Mouse (Mus musculus) forebrain, embryonic 12.5 days (tissue): ENCODE measurements around the gene 4921501E09Rik. TPM values are rescaled to one million over a fixed set of nuclear protein-coding genes. Genes with fewer than 3 reads are reported as not detected.
"Not testable (repeated sequence)": the region's sequence is repeated elsewhere in the genome, so short reads cannot be mapped to it uniquely, and the experiment has no call there.

Experiments
- ATAC-seq: fragments of 200-750 bp; cut with Nextera tagmentation; 2 replicates; pipeline ENCODE4 v1.8.0; 2017; ENCODE audit warnings: moderate TSS enrichment; ENCODE audit not compliant: low FRiP score
- H3K27ac ChIP-seq: fragments of 300-500 bp; sonication (generic); 2 replicates; pipeline ENCODE4 v1.5.1; 2016; ENCODE audit warnings: mild to moderate bottlenecking
- H3K27me3 ChIP-seq: fragments of 300-500 bp; sonication (generic); 2 replicates; pipeline ENCODE4 v1.6.1; 2016; ENCODE audit warnings: mild to moderate bottlenecking
- H3K36me3 ChIP-seq: fragments of 300-500 bp; sonication (generic); replicated peaks from 2 replicates; pipeline ENCODE4 v1.6.1; 2016; ENCODE audit warnings: mild to moderate bottlenecking
- H3K4me1 ChIP-seq: fragments of 300-500 bp; sonication (generic); 2 replicates; pipeline ENCODE4 v1.6.1; 2016
- H3K4me2 ChIP-seq: fragments of 300-500 bp; sonication (generic); 2 replicates; pipeline ENCODE4 v1.6.1; 2016; ENCODE audit warnings: mild to moderate bottlenecking, moderate library complexity
- H3K4me3 ChIP-seq: fragments of 300-500 bp; sonication (generic); replicated peaks from 2 replicates; pipeline ENCODE4 v1.5.1; 2016; ENCODE audit warnings: mild to moderate bottlenecking
- H3K9ac ChIP-seq: fragments of 300-500 bp; sonication (generic); 2 replicates; pipeline ENCODE4 v1.6.1; 2016; ENCODE audit warnings: mild to moderate bottlenecking
- H3K9me3 ChIP-seq: fragments of 300-500 bp; sonication (generic); 2 replicates; pipeline ENCODE4 v1.6.1; 2016
- WGBS: fragments of 180-500 bp; shearing (Covaris S2); methylation state at CpG from one replicate; pipeline ENCODE4 v1.1.7; 2016; 5-methylcytosine and 5-hydroxymethylcytosine counted together
- polyA plus RNA-seq: library from polyadenylated mRNA; unstranded; fragments of >200 nt; fragmentation: Nextera tagmentation; extraction: Ambion mirVana; gene quantifications from 2 replicates; pipeline ENCODE4 v1.2.1, GENCODE M21; 2016

4921501E09Rik gene
- polyA plus RNA-seq: not detected in 2 replicates

GRCm38 (mm10) chr17:33067958-33068357, at the start of gene 4921501E09Rik:
TSS of gene 4921501E09Rik (minus strand) at chr17:33068058.
- 0 out of 2 replicates have a peak, but pooled peaks cover 5% of the 10 kb centered on the region for H3K9me3 ChIP-seq
- H3K4me1 ChIP-seq: no peaks in the 10 kb centered on the region
- H3K27ac ChIP-seq: no peak within 1 kb of the TSS
- WGBS: 45% methylated on average over 1 of the region's 1 CpGs
- no peak for ATAC-seq
- no peak within 1 kb of the TSS for H3K9ac ChIP-seq
- no peak within 1 kb of the TSS for H3K4me3 ChIP-seq
- H3K36me3 ChIP-seq: no peaks in the 10 kb centered on the region
- no peak within 1 kb of the TSS for H3K4me2 ChIP-seq
- H3K27me3 ChIP-seq: peaks cover 4% of the 10 kb centered on the region; the same call in 1 of the 2 replicates

GRCm38 (mm10) chr17:33097396-33097795, 29.5 kb upstream of the 4921501E09Rik start:
- Histone ChIP-seq H3K36me3 (no peaks in the 10 kb centered on the region), H3K9me3 (no peaks in the 10 kb centered on the region), H3K4me1 (peaks cover 14% of the 10 kb centered on the region), H3K27ac (no peak overlapping the region), H3K4me3 (no peak overlapping the region), H3K27me3 (no peaks in the 10 kb centered on the region), H3K4me2 (no peak overlapping the region), H3K9ac (no peak overlapping the region)
- 85% methylated on average over 2 of the region's 2 CpGs for WGBS
- no peak for ATAC-seq

- Histone ChIP-seq H3K36me3 (no peaks in the 10 kb centered on the region), H3K4me3 (peak overlapping the region; percentile 84), H3K4me1 (peaks cover 16% of the 10 kb centered on the region), H3K9me3 (no peaks in the 10 kb centered on the region), H3K27ac (peak overlapping the region; percentile 87), H3K27me3 (no peaks in the 10 kb centered on the region), H3K4me2 (peak overlapping the region; percentile 71), H3K9ac (peak overlapping the region; percentile 76)
- ATAC-seq: peak; percentile 71
- 2% methylated on average over 31 of the region's 31 CpGs for WGBS
These were observed 24.7 kb upstream of the 4921501E09Rik start for GRCm38 (mm10) chr17:33092391-33093193.

GRCm38 (mm10) chr17:33091630-33092029, 23.8 kb upstream of the 4921501E09Rik start:
- Histone ChIP-seq H3K9me3 (no peaks in the 10 kb centered on the region), H3K27ac (no peak overlapping the region), H3K27me3 (no peaks in the 10 kb centered on the region), H3K4me1 (peaks cover 16% of the 10 kb centered on the region), H3K4me2 (no peak overlapping the region), H3K9ac (no peak overlapping the region), H3K36me3 (no peaks in the 10 kb centered on the region), H3K4me3 (peak overlapping the region; percentile 84; the same call in 1 of the 2 replicates)
- WGBS: 96% methylated on average over 1 of the region's 1 CpGs
- no peak for ATAC-seq

GRCm38 (mm10) chr17:33089220-33089949, 21.5 kb upstream of the 4921501E09Rik start, which contains the start of gene Zfp563:
TSS of gene Zfp563 (plus strand) at chr17:33089310.
- Histone ChIP-seq H3K4me1 (peaks cover 15% of the 10 kb centered on the region), H3K9ac (peak within 1 kb of the TSS; percentile 65), H3K27ac (peak within 1 kb of the TSS; percentile 91), H3K4me2 (peak within 1 kb of the TSS; percentile 61), H3K27me3 (no peaks in the 10 kb centered on the region), H3K36me3 (no peaks in the 10 kb centered on the region), H3K4me3 (peak within 1 kb of the TSS; percentile 63), H3K9me3 (no peaks in the 10 kb centered on the region)
- peak; percentile 93 for ATAC-seq
- 3% methylated on average over 34 of the region's 34 CpGs for WGBS

- no peak for ATAC-seq
- no peaks in the 10 kb centered on the region for H3K36me3 ChIP-seq
- no peak overlapping the region for H3K4me3 ChIP-seq
- 0 out of 2 replicates have a peak, but pooled peaks cover 4% of the 10 kb centered on the region for H3K27me3 ChIP-seq
- 0% methylated on average over 1 of the region's 1 CpGs for WGBS
- no peaks in the 10 kb centered on the region for H3K4me1 ChIP-seq
- no peak overlapping the region for H3K27ac ChIP-seq
- 0 out of 2 replicates have a peak, but pooled peaks cover 5% of the 10 kb centered on the region for H3K9me3 ChIP-seq
- no peak overlapping the region for H3K9ac ChIP-seq
- no peak overlapping the region for H3K4me2 ChIP-seq
These were observed 4.9 kb downstream of the 4921501E09Rik start for GRCm38 (mm10) chr17:33063001-33063400.

- H3K4me2 ChIP-seq: no peak overlapping the region
- no peaks in the 10 kb centered on the region for H3K9me3 ChIP-seq
- no peak overlapping the region for H3K4me3 ChIP-seq
- no peak overlapping the region for H3K9ac ChIP-seq
- ATAC-seq: no peak
- no peaks in the 10 kb centered on the region for H3K4me1 ChIP-seq
- WGBS: 4% methylated on average over 1 of the region's 1 CpGs
- no peaks in the 10 kb centered on the region for H3K36me3 ChIP-seq
- H3K27me3 ChIP-seq: no peaks in the 10 kb centered on the region
- no peak overlapping the region for H3K27ac ChIP-seq
These were observed 9.1 kb downstream of the 4921501E09Rik start for GRCm38 (mm10) chr17:33058791-33059190.

- peak; percentile 98 for ATAC-seq
- H3K27me3 ChIP-seq: no peaks in the 10 kb centered on the region
- 4% methylated on average over 27 of the region's 27 CpGs for WGBS
- H3K4me1 ChIP-seq: peaks cover 4% of the 10 kb centered on the region
- H3K36me3 ChIP-seq: no peaks in the 10 kb centered on the region; the same call in 1 of the 2 replicates
- H3K27ac ChIP-seq: peak within 1 kb of the TSS; percentile 90
- H3K9me3 ChIP-seq: 0 out of 2 replicates have a peak, but pooled peaks cover 2% of the 10 kb centered on the region
- H3K4me3 ChIP-seq: peak within 1 kb of the TSS; percentile 87
- peak within 1 kb of the TSS; percentile 87 for H3K9ac ChIP-seq
- H3K4me2 ChIP-seq: peak within 1 kb of the TSS; percentile 58
These were observed 34.7 kb downstream of the 4921501E09Rik start, which contains the start of gene Zfp763 for GRCm38 (mm10) chr17:33032900-33033891. TSS of gene Zfp763 (minus strand) at chr17:33033402.

GRCm38 (mm10) chr17:33032376-33032775, 35.5 kb downstream of the 4921501E09Rik start:
- WGBS: 10% methylated on average over 10 of the region's 10 CpGs
- ATAC-seq: no peak; the same call in 1 of the 2 replicates
- Histone ChIP-seq H3K9ac (peak overlapping the region; percentile 87), H3K4me1 (peaks cover 4% of the 10 kb centered on the region), H3K27me3 (no peaks in the 10 kb centered on the region), H3K27ac (no peak overlapping the region), H3K4me2 (peak overlapping the region; percentile 58), H3K36me3 (peaks cover 3% of the 10 kb centered on the region), H3K9me3 (peaks cover 8% of the 10 kb centered on the region; the same call in 1 of the 2 replicates), H3K4me3 (peak overlapping the region; percentile 87)

- H3K4me3 ChIP-seq, ATAC-seq, H3K4me2 ChIP-seq, H3K9ac ChIP-seq, H3K27me3 ChIP-seq, H3K4me1 ChIP-seq, H3K27ac ChIP-seq: not testable (repeated sequence)
- Histone ChIP-seq H3K36me3 (peaks cover 84% of the 10 kb centered on the region), H3K9me3 (peaks cover 74% of the 10 kb centered on the region)
These were observed 47.4 kb downstream of the 4921501E09Rik start for GRCm38 (mm10) chr17:33020434-33020833.
